Mouse (Mus musculus): Measurements from ENCODE around the gene Mast4.
A peak's percentile ranks its signal among the peaks of the same experiment; 100 is the strongest.

The Mast4 gene

DNA sequence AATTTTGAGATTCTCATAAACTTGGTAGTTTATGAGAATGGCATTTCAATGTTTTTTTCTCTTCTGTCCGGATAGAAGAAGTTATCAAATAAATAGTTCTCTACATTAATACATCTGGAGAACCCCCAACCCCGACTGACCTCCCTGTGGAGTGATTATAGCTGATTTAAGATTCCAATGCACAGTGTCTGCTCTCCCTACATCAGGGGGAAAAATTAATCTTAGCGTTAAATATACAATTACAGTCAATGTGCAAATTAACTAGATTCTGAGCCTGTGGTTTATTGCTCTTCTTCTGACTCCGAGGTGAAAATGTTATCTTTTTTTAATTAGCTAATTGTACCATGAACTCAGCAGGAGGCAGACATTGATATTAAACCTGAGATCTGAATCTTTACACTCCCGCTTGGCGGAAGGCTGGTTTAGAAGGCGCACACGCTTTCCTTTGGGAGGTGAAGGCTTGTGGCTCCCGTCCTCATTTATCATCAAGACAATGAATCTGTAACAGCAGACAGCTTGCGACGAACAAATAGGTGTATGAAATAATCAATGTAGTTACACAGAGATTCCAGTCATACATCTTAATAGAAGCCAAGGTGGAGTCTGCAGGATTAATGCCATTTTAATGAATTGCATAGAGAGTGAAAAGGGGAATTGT lies 274.2 kb downstream of the Mast4 start:
- ATAC-seq (ENCODE audit: low TSS enrichment) = no peak

DNA sequence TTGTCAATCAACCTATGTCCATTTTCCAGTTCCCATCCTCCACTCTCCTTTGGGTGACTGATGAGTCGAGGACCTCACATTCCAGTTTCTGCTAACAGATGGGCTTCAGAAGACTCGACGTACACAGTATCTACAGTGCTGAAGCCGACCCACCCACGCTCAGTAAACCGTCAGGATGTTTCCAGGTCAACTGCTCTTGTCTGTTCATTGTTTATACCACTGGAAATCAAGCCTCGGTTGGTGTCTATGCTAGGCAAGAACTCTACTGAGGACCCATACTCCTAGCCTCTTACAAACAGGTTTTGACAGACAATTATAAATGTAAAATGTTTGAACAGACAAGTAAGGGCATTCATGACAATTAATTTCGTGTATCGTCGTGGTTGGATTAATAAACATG lies 277.8 kb downstream of the Mast4 start:
- ATAC-seq (ENCODE audit: low TSS enrichment) = peak; percentile 47

- no peak for ATAC-seq (ENCODE audit: low TSS enrichment)
Observed at GRCm38 (mm10) chr13:103052661-103053060, 281.6 kb downstream of the Mast4 start.

- peak; percentile 86 for ATAC-seq (ENCODE audit: low TSS enrichment)
Observed at GRCm38 (mm10) chr13:103048954-103049353, 285.3 kb downstream of the Mast4 start.

GRCm38 (mm10) chr13:103043692-103044091 lies 290.6 kb downstream of the Mast4 start:
- ATAC-seq (ENCODE audit: low TSS enrichment) = no peak

GRCm38 (mm10) chr13:103043011-103043410 lies 291.3 kb downstream of the Mast4 start:
- ATAC-seq (ENCODE audit: low TSS enrichment) = peak; percentile 38; the same call in 1 of the 2 replicates

DNA sequence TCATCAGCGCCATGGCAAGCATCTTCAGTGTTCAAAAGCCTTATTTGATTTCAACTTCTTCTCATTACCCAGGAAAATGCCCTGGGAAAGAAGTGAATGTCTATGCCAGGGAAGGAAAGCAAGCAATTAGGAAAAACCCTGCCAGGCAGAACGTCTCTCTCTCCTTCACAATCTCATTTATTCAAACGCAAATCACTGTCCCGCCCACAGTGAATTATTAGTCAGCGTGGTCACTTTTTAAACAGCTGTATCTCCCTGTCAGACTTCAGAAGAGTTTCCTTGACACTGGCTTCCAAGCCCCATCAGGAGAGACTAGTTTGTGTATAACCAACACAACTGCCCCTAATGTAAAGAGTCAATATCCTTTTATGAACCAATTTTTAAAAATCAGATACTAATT lies 296.8 kb downstream of the Mast4 start:
- no peak for ATAC-seq (ENCODE audit: low TSS enrichment)

DNA sequence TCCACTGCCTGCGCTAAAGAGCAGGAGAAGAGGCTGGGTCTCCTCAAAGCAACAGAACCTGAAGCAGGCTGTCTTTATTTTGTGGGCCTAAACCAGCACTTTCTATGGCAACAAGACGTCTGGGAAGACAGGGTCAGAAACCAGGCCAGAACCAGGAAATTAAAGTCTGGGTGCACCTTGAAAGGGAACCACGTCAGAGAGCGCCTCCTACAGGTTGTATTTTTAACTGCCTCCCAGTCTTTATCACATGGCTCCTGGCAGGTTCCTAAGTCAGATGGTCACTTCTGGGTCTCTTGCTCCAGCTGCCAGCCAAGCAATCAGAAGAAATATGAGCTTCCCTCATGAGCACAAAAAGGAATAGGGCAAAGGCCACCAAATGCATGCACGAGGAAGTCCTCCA lies 304.9 kb downstream of the Mast4 start:
- no peak for ATAC-seq (ENCODE audit: low TSS enrichment)

GRCm38 (mm10) chr13:103027456-103028078 lies 306.7 kb downstream of the Mast4 start:
- ATAC-seq (ENCODE audit: low TSS enrichment) = no peak

- no peak for ATAC-seq (ENCODE audit: low TSS enrichment)
Observed at GRCm38 (mm10) chr13:103025461-103025860, 308.8 kb downstream of the Mast4 start.

DNA sequence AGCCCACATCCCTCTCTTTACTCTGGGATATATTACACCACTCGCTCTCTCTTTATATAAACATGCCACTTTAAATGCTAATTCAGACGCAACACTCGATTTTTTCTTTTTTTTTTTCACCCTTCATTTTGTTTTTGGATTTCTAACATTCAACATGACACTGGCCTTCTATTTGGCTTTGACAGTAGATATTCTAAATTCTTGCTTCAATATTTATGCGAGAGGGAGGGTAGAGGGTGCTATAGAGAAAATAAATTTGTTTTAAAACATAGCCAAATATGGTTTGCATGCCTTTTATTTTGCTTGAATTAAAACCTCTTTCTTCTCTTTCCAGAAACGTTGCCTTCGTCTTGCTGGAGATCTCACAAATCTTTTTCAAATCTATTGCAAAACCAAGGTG lies 315.8 kb downstream of the Mast4 start:
- no peak for ATAC-seq (ENCODE audit: low TSS enrichment)

- no peak for ATAC-seq (ENCODE audit: low TSS enrichment)
Observed at GRCm38 (mm10) chr13:103017661-103018060, 316.6 kb downstream of the Mast4 start.

DNA sequence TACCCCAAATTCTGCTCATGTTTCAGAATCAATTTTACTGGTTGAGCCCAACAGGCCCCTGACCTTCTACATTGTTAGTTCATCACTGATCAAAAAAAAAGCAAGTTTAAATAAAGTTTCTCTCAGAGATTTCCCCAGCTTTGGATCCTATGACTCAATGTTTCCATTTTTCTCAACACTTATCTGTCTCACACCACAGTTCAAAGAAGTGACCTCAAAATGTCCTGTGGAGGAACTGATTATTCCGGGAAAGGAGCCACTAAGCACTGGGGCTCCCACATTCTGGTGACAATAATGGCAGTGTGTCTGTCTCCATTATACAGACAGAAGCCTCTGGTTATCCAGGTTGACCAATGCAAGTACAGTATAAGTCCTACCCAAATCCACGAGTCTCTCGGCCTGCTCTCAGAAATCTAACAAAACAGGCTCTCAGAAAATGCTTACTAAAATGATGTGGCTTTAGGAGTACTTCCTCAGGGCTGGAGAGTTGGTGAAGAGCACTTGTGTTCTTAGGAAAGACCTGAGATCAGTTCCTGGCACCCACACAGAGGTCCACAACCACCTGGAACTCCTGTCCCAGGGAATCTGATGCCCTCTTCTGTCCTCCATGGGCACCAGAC lies 319.1 kb downstream of the Mast4 start:
- ATAC-seq (ENCODE audit: low TSS enrichment) = no peak

DNA sequence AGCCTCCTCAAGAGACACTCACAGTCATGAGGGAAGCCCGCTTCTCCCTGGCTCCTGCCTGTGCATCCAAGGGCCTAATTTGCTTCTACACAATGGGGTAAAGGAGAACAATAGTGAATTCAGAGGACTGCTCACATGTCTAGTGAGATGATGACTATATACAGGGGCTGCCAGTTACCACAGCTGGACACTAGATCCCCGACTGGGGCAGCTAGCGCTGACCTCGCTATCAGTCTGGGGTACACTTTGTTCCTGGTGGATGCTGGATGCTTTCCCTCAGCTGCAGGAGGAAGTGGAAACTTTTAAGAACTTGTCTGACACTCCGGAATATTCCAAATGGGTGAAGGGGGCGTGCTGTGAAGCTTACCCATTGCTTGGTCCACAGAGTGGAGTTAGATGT lies 319.7 kb downstream of the Mast4 start:
- peak; percentile 76 for ATAC-seq (ENCODE audit: low TSS enrichment)

DNA sequence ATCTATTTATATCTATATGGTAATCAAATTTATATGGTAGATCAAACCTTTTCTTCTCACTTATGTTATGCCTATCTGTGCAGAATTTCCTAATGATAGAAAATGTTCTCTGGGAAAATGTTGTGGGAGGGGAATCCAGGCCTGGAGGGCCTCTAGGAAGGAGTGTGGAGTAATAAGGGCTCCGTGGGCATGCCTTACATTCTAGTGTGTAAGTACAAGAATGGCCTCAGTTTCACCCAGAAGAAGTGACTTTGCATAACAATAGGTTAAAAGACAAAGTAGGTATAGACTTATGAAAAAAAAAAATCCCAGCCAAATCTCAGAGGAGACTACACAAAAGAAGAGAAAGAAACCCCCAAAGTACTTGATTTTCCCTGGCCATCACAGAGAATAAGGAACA lies 320.1 kb downstream of the Mast4 start:
- no peak for ATAC-seq (ENCODE audit: low TSS enrichment)

DNA sequence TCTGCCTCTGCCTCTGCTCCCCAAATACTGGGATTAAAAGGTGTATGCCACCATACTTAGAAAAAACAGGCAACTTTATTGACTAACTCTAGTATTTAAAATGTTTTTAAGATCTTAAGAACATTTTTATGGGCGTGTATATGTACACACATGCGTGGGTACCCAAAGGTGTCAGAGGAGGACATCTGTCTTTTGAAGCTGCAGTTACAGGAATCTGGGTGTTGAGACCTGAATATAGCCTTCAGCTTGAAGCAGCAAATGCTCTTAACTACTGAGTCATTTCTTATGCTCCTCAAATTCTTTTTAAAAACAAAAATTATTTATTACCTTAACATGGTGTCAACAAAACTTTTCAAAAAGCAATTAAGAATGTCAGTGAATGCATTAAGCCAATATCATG lies 329.1 kb downstream of the Mast4 start:
- peak; percentile 85 for ATAC-seq (ENCODE audit: low TSS enrichment)

GRCm38 (mm10) chr13:103001831-103002230 lies 332.5 kb downstream of the Mast4 start:
- no peak for ATAC-seq (ENCODE audit: low TSS enrichment)

- ATAC-seq (ENCODE audit: low TSS enrichment) = no peak
Observed at GRCm38 (mm10) chr13:103000891-103001290, 333.4 kb downstream of the Mast4 start.

DNA sequence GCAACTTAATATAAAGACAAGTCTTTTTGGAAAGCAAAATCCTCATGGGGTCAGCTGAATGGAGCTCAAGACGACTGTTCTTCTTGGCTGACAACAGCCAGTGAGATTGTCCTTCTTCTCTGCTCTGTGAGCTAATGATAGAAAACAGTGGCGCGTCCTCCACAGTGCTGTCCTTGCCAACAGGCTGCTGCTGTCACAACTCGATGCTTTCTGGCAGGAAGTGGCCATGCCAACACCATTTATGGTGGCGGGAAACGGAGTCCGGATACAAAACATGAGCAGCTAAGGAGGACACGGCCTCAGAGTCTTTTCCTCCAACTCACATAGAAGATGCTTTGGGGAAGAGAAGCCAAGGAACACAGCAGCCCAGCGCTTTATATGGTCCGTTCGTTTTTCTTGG lies 340.2 kb downstream of the Mast4 start:
- peak; percentile 77 for ATAC-seq (ENCODE audit: low TSS enrichment)

DNA sequence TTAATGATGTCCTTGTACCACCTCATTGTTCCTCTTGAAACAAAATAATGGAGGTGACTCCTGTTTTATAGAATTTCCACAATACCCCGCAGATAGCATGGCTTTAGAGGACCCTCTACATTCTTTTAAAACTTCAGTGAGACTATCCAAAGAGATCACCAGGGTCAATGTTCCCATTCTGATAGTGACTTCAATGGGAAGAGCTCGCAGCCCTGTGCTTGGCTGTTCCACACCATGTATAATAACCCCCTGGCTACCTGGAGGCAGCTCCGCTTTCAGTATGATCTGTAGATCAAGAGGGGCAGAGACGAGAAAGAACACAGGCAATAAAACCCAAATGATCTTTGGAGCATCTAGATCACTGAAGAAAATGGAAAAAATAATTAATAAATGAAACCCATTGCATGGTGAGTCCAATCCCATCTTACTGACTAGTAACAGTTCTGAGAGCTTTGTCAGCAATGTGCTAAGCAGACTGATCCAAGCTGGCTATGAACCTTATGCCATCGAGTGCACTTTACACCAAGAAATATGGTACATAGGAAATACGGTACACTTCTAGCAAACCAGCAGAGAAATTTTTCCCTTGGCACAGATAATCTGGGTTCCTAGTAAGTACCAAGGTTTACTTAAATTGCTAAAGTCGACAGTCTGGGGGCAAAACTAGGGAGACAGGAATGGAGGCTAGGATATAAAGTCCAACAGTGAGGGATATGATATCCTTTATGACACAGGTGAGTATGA lies 341.4 kb downstream of the Mast4 start:
- ATAC-seq (ENCODE audit: low TSS enrichment) = no peak

GRCm38 (mm10) chr13:102991928-102992327 lies 342.4 kb downstream of the Mast4 start:
- no peak for ATAC-seq (ENCODE audit: low TSS enrichment)

DNA sequence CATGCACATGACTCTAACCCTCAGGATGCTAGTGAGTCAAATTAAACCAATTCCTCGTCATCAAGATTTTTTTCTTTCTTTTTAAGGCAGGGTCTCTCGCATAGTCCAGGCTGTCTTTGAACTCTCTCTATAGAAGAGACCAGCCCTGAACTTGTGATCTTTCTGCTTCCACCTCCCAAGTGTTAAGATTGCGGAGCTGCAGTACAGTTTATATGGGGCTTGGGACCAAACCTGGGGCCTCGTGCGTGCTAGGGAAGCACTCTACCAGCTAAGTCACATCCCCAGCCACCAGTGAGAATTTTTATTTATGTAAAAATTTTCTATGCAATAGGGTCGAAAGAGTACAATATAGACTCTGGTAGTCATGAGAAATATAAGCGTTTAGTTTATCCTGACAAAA lies 343.1 kb downstream of the Mast4 start:
- ATAC-seq (ENCODE audit: low TSS enrichment) = no peak

- peak; percentile 81 for ATAC-seq (ENCODE audit: low TSS enrichment)
Observed at GRCm38 (mm10) chr13:102990085-102990484, 344.2 kb downstream of the Mast4 start.
